Mouse (Mus musculus): ENCODE measurements around the gene Mcm6. TPM values are rescaled to one million over a fixed set of nuclear protein-coding genes. Genes with fewer than 3 reads are reported as not detected.

The Mcm6 gene
- 47.2 and 73.2 TPM in 2 replicates for polyA plus RNA-seq (2012)

GRCm38 (mm10) chr1:128359554-128360376 is at the start of gene Mcm6:
Gene Mcm6 (minus strand): TSS chr1:128359664.
- TF ChIP-seq GATA1 (IDR thresholded peaks at IDR 0.05; ENCODE audit: low read length), result no peak

- TF ChIP-seq GATA1 (IDR thresholded peaks at IDR 0.05; ENCODE audit: low read length), result no peak
These were observed 47.4 kb upstream of the Mcm6 start for GRCm38 (mm10) chr1:128406846-128407245.

- TF ChIP-seq GATA1 (IDR thresholded peaks at IDR 0.05; ENCODE audit: low read length), result no peak
These were observed 46.2 kb upstream of the Mcm6 start for GRCm38 (mm10) chr1:128405675-128406074.

- no peak for TF ChIP-seq GATA1 (IDR thresholded peaks at IDR 0.05; ENCODE audit: low read length)
These were observed 45.6 kb upstream of the Mcm6 start for GRCm38 (mm10) chr1:128405041-128405481.

GRCm38 (mm10) chr1:128400926-128401325 is 41.5 kb upstream of the Mcm6 start:
- TF ChIP-seq GATA1 (IDR thresholded peaks at IDR 0.05; ENCODE audit: low read length), result no peak

GRCm38 (mm10) chr1:128399941-128400915 is 40.8 kb upstream of the Mcm6 start:
- TF ChIP-seq GATA1 (IDR thresholded peaks at IDR 0.05; ENCODE audit: low read length), result no peak

- TF ChIP-seq GATA1 (IDR thresholded peaks at IDR 0.05; ENCODE audit: low read length), result no peak
These were observed 39.4 kb upstream of the Mcm6 start for GRCm38 (mm10) chr1:128398738-128399445.

GRCm38 (mm10) chr1:128394657-128395056 is 35.2 kb upstream of the Mcm6 start:
- no peak for TF ChIP-seq GATA1 (IDR thresholded peaks at IDR 0.05; ENCODE audit: low read length)

GRCm38 (mm10) chr1:128392382-128392781 is 32.9 kb upstream of the Mcm6 start:
- no peak for TF ChIP-seq GATA1 (IDR thresholded peaks at IDR 0.05; ENCODE audit: low read length)

GRCm38 (mm10) chr1:128386487-128386886 is 27.0 kb upstream of the Mcm6 start:
- no peak for TF ChIP-seq GATA1 (IDR thresholded peaks at IDR 0.05; ENCODE audit: low read length)

- no peak for TF ChIP-seq GATA1 (IDR thresholded peaks at IDR 0.05; ENCODE audit: low read length)
These were observed 17.4 kb upstream of the Mcm6 start for GRCm38 (mm10) chr1:128376841-128377240.

- no peak for TF ChIP-seq GATA1 (IDR thresholded peaks at IDR 0.05; ENCODE audit: low read length)
These were observed 12.8 kb upstream of the Mcm6 start for GRCm38 (mm10) chr1:128372143-128372860.

- no peak for TF ChIP-seq GATA1 (IDR thresholded peaks at IDR 0.05; ENCODE audit: low read length)
These were observed 9.4 kb upstream of the Mcm6 start for GRCm38 (mm10) chr1:128368732-128369441.

- TF ChIP-seq GATA1 (IDR thresholded peaks at IDR 0.05; ENCODE audit: low read length), result no peak
These were observed 1.1 kb upstream of the Mcm6 start for GRCm38 (mm10) chr1:128360601-128361000.
